Mouse (Mus musculus) testis, adult 2 months (tissue): Measurements from ENCODE around the gene 4930426L09Rik.

Source experiments
- CTCF ChIP-seq: fragments of 200-500 bp; IDR thresholded peaks from 2 replicates; pipeline ENCODE4 v1.5.1; 2012; ENCODE audit warnings: low read depth, mild to moderate bottlenecking, inconsistent platforms, low read length, moderate library complexity; ENCODE audit not compliant: control insufficient read depth, insufficient read depth, insufficient replicate concordance
- POLR2A ChIP-seq: fragments of 200-500 bp; IDR thresholded peaks from 2 replicates; pipeline ENCODE4 v1.6.1; 2012; ENCODE audit warnings: low read depth, mild to moderate bottlenecking, inconsistent platforms, low read length, moderate library complexity; ENCODE audit not compliant: control insufficient read depth

DNA sequence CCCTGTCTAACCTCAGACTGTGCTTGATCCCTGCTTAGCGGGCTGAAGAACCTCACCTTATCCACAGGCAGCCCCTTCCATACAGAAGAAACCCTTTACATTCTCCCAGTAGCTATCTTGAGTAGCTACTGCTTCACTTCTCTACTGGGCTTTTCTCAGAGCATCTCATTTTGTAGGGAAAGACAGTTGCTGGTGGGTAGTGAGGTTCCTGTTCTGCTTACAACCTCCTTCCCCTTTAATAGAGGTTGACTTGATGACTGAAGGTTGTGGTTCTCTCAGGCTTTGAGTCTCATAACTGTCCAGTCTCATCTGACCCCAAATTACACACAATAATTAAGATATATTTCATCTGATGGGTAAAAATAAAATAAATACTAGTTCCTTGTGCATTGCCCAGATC, 50.1 kb downstream of the 4930426L09Rik start:
- TF ChIP-seq CTCF (no peak), POLR2A (no peak)
